Mouse (Mus musculus): ENCODE data around the gene Dnah11.
A peak's percentile ranks its signal among the peaks of the same experiment; 100 is the strongest.
"Not testable (repeated sequence)": the region's sequence is repeated elsewhere in the genome, so short reads cannot be mapped to it uniquely, and the experiment has no call there.

Gene Dnah11

DNA sequence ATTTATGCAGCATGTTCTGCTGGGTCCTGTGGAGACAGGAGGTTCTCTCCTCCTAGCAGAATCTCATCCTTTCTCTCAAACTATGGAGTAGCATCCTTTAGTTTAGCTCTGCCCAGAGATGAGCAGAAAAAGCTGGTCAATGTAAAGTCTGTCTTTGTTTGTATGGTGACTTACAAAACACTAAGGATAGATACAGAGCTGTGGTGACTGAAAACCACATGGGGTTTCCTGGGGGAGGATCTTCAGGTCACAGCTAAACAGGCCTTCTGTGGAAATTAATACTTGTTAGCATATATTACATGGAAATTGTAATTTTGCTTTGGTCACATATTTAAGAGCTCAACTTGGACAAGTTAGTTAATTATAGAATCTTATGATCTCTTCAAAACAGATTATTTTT, 239.6 kb downstream of the Dnah11 start:
- DNase-seq: no peak

DNA sequence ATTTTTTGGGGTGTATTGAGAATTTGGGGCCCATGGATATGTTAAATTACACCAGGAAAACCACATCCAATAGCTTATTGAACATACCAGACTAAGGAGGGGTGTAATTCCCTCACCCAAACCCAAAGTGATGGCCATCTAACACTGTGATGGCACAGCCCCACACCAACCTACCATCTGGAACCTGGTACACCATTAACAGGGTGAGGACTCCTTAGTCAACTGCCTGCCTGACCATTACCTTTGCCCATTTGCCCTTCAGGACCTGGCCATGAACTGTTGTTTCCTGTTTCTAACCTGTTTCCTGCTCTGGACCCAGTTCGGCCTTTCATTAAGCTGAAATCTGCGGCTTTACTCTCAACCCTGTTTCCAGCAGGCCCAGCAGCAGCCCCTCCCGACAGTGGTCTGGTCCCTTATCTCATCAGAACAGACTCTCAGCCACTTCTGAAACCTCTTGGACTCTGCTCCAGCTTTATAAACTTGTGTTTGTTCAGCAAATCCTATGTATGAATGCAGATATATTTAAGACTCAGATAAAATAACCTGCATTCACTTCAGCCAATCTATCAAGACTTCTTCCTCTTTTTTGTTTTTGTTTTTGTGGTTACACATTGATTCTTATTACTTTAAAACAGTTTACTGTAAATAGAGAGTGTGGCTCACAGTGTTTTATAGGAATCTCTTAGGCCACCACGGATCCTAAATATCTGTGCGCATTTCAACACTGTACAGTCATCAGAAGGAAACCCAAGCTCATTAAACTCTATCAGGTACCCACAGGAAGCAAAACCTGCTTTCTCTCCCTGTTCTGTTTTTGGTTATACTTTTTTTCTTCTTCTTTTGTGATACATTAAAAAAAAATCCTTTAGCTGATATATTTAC, 251.8 kb downstream of the Dnah11 start:
- no peak for DNase-seq

DNA sequence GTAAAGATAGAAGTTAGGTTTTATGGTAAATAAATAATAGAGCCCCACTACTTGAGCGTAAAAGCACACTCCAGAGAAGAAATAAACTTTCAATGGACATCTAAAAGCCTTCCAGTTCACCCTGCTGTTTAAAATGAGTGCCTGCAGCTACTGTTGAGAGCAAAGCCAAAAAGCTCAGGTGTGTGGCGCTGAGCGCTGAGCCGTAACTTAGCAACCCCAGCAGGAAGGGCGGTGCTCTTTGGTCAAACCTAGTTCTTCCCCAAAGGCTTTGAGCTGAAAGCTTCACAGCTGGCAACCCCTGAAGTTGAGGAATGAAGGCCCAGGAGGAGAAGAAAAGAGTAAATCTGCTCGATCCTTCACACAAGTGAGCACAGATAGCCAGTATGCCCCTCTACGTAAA, 256.9 kb downstream of the Dnah11 start:
- DNase-seq: peak; percentile 44

DNA sequence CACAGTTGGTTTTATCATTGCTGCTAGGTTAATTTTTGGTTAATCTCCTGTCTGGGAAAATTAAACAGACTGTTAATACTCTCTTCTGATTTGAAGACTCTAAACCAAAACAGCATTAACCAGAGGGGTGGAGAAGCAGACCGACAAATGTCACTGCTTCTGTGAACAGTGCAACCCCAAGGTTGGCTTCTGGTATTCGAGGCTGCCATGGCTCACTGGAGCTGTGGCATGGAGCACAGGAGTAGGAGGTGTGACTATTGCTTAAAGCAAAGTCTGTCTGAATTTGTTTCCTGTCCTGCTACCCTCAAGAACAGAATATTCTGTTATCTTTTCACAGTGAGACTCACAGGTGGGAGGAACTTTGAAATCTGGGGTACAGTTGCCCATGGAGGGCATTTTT, 260.6 kb downstream of the Dnah11 start:
- no peak for DNase-seq

DNA sequence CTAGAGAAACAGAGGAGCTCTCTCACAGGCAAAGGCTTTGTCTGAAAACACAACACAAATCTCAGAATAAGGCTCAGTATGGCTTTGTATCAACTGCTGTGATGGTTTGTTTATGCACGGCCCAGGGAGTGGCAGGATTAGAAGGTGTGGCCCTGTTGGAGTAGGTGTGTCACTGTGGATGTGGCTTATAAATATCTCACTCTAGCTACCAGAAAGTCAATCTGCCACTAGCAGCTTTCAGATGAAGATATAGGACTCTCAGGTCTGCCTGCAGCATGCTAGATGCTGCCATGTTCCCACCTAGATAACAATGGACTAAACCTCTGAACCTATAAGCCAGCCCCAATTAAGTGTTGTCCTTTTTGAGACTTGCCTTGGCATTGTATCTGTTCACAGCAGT, 266.8 kb downstream of the Dnah11 start:
- no peak for DNase-seq

DNA sequence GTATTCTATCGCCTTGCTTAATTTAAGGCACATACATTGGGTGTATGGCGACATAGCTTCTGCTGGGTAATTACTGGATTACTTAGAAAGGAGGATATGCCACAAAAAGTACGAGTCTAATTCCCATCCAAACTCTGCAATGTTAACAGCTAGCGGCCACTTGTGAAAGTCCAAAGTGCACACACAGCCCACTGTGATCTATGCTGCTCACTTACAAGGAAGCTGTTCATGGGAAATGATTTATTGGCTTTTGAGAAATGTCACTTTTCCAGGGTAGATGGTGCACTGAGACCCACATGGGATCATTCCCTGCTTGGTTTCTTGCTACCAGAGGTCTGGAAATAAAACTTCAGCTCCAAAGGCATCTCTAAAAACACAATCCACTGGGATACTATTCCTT, 269.1 kb downstream of the Dnah11 start:
- DNase-seq: no peak

DNA sequence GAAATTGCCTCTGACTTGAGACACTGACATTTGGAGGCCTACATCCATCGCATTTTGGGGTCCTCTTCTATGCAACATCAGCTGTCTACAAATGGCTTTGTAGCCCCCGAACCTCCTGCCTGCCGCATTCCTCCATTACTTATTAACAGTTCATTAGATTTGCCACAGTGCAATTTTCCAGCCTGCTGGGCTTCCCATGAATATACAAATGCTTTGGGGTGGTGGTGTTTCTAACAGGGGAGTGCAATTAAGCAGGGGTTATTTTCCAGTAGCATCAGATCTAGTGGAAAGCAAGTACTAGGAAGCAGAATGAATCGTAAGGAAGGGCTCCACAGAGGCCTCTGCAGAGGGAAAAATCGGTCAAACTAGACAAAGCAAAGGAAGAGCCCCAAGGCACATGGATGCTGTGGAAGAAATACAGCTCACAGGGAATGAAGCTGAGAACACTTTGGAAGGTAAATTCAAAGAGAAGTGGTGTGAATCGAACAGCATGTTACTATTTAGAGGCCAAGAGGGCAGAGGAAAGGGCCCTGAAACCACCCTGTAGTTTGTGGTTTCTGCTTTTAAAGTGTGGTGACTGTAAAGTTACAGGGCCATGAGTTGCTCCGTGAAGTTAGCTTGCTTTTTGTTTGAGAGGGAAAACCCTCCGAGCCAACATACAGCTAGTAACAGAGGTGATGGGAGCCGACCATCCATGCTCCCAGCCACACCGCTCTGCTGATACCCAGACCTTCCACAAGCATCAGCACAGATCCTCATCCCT, 282.8 kb downstream of the Dnah11 start:
- no peak for DNase-seq

DNA sequence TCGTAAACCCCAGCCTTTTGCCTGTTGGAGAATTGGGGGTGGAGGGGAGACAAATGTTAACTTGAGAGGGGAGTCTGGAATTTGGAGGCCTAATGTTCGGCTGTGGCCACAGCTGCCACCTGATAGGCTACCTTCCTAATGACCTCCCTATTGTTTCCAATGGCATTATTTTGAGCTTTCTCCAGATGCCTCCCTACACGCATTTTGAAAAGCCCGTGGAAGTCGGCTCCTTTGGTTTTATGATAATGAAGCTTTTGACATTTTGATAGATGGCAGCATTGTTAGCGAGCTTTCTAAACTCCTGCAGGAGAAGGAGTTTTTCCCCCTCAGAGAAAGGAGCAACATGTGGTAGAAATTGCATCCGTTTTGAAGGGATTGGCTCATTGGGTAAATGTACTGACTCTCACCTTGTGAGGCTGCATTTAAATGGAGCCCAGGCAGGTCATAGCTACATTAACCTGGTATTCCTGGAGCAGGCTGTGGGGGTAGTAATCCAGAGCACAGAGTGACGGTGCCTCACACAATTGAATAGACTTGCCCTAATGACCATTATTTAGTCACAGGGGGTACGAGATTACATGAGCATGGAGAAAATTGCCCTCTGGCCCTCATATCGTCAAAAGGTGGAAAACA, 284.1 kb downstream of the Dnah11 start:
- no peak for DNase-seq

DNA sequence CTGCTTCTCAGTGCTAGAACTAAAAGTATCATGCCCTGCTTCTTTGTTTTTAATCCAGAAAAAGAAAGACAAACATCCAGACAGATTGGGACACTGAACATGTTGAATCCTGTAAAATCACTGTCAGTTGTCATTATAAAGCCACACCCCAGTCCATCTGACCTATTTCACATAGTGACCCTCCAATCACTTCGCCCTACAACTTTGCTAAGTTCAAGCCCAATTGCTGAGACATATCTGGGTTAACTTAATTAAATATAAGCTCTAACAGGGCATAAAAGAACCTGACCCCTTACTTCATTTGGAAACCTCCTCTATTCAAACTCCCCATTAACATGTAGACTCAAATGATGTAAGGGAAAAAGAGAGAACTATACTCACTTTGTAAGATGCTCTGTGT, 287.4 kb downstream of the Dnah11 start:
- no peak for DNase-seq

DNA sequence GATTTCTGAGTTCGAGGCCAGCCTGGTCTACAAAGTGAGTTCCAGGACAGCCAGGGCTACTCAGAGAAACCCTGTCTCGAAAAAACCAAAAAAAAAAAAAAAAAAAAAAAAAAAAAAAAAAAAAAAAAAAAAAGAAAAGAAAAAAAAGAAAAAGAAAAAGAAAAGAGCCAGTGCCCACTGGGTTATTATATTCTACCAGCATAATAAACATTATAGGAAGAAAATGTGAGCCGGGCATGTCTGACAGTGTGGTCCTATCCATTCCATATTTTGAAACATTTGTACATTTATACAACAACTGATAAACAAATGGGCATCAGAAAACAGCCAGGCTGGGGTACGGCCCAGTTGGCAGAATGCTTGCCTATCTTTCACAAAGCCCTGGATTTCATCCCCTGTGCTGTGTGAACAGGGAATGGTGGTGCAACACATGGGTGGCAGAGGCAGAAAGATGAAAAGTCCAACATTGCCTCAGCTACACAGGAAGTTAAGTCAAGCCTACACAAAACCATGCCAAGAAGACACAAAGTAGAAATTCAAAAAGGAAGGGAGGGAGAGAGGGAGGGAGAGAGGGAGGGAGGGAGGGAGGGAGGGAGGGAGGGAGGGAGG, 293.5 kb downstream of the Dnah11 start:
- DNase-seq: not testable (repeated sequence)

DNA sequence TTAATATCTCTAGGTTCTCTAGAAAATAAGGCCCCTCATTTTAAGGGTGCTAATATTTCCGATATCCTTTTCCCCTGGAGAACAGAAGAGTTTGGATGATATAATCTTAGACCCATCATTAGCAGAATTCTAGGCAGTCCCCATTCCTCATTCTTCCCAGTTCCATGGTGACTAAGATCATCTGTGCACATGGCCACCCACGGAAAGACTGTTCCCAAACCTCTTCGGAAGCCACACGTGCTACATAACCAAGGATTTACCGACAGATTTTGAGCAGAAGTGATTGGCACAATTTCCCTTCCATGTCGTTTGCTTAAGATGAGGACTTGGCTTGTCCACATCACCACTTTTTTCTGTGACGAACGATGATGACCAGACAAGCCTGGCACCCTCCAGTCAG, 295.2 kb downstream of the Dnah11 start:
- DNase-seq: no peak

DNA sequence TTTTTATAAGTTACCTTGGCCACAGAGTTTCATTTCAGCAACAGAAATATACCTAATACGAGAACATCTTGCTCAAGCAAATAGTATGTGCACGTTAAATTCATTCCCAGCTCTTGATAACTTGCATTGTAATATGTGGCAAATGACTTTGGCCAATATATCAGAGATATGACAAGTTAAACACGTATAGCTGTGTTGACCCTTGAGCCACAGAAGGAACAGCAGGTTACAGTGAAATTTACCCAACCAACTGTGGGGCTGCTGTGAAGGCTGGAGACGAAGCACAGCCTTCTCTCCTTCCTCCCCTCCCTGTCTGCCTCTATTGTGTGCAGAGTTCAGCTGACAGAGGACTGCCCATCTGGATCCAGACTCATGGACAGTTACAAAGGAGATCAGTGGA, 297.5 kb downstream of the Dnah11 start:
- DNase-seq: not testable (repeated sequence)

DNA sequence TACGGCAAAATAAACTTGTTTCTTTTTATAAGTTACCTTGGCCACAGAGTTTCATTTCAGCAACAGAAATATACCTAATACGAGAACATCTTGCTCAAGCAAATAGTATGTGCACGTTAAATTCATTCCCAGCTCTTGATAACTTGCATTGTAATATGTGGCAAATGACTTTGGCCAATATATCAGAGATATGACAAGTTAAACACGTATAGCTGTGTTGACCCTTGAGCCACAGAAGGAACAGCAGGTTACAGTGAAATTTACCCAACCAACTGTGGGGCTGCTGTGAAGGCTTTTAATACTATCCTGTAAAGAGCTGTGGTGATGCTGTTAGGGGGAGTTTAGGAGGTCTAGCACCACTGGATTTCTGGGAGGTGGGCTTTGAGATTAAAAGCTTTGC, 298.0 kb downstream of the Dnah11 start:
- not testable (repeated sequence) for DNase-seq

DNA sequence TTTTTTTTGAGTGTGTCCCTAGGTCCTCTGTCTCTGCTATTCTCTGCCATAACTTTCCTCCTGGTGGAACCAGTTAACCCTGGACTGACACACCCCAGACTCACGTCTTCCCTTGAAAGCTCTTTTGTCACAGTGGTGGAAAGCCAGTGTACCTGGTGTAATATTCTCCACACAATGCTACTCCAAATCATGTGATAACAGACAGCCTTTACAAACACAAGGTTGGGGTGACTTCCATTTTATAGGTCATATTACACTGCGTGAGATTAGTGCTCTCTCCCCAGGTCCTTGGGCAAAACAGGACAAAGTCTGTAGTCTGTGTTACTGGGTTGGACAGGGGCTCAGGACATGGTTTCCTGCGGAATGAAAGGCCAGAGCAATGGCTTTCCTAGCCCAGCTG, 311.4 kb downstream of the Dnah11 start:
- no peak for DNase-seq

DNA sequence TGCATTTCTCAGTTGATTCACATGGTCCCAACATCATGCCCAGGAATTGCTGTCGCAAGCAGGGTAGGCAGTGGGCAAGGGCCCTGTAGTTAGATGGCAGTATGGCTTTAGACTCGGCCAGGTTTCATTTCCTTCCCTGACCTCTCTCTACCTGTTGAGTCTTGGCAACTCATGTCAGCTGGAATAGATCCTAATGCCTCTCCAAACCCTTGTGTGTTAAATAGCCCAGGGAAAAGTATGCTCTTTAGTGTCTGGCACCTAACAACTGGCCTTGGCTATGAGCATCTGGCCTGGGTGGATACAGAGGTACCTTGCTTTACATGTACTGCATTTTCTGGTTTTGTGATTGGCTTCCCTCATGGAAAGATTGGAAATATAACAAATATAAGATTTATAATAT, 314.2 kb downstream of the Dnah11 start:
- DNase-seq: no peak

DNA sequence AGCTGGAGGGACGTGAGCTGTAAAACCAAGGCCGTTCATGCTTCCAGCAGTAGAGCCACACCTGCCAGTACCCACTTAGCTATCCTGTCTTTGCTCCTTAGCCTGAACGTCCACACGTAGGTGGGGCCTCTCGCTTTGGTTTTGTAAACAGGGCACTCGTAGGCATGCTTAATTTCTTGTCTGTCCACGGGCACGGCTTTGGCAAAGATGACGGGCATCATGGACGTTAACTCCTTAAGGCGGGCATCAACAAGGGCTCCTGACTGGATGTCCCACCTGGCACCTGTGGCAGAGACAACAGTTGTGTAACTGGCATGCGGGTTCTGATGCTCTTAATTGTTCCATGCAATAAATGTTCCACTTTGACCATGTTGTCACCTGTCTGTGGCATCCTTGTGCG, 320.5 kb downstream of the Dnah11 start:
- DNase-seq: no peak

DNA sequence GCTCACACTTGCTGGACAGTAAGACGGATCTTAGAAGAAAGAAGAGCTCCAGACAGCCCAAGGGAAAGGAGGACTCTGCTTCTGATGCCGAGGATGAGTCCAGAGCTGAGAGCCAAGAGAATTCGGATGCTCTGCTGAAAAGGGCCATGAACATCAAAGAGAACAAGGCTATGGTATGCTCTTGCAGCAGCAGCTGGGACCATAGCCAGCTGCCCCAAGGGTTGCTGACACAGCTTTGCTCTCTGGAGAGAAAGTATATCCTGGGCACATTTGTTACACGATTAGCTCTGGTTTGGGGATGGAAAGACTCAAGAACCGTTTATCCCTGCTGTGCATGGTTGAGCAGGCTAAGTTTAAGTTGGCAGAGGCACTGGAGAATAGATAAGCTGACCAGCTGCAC, 326.6 kb downstream of the Dnah11 start:
- no peak for DNase-seq

DNA sequence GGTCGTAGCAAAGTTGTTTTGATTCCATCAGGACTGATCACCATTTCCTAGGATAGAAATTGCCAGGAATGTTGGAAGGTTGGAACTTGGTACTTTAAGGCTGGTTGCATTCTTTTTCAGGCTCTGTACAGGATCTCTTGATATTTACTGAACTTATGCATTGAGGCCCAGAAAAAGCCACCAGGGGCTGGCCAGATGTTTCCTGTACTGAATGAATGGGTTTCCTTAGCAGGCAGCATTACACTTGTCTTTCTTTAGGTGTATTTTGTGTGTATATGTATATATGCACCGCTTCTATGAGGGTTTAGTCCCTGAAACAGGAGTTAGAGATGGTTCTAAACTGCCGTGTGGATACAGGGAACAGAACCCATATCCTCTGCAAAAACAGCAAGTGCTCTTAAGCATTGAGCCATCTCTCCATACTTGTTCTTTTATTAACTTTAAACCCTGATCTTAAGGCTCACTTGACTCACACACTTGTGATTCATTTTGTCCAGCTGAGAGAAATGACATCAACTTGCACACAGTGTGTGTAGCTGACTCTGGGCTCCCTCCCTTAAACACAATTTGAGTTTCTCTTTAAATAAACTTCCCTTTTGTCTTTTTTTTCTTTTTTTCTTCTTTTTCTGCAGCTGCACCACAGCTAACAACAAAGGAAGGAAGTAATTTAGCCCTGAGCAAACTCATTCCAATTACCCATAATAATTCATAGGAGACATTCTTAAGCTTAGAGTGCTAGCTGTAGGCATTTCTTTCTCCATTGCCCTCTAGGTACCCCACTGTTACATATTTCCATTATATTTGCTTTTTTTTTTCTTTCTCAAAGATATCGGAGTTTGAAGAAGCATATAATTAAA, 330.9 kb downstream of the Dnah11 start:
- no peak for DNase-seq

DNA sequence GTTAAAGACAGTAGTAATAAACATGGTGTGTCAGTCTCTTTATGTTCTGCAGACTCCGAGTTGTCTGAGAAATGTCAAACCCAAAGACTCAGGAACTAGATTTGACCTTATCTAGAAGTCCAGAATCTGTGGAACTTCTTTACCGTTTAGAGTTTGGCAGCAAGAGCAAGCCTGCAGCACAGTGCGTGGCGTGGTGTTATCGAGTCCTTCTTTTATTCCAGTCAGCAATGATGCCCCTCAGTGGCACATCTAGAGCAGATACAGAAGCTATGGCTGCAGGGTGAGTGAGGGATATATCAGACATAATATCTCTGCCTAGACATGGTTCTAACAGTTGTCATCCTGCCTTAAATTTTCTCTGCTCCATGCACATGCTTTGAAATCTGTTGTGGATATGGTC, 336.2 kb downstream of the Dnah11 start:
- no peak for DNase-seq

DNA sequence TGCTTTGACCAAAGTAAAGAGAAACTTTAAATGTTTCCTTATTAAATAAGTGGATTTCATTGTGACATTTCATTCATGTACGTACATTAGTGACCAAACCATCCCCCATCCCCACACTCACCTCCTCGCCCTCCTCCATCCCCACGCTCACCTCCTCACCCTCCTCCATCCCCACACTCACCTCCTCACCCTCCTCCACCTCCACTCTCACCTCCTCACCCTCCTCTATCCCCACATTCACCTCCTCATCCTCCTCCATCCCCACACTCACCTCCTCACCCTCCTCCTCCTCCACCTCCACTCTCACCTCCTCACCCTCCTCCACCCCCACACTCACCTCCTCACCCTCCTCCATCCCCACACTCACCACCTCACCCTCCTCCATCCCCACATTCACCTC, 337.6 kb downstream of the Dnah11 start:
- DNase-seq: no peak

DNA sequence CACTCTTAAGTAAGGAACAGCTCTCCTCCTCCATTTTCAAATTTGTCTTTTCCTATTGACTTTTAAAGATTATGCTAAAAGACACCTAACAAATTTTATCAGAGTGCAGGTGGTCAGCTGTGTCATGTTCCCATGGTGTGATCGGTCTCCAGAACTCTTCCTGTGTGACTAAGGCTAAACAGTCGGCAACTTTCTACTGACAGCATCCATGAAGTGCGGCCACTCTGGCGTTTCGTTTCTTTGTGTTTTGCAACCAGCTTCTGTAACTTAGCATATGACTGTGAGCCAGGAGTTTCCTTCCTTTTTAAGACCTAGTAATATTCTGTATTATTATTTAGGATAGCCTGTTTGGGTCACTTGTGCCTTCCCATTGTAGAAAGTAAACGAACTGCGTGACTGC, 338.0 kb downstream of the Dnah11 start:
- DNase-seq: no peak

DNA sequence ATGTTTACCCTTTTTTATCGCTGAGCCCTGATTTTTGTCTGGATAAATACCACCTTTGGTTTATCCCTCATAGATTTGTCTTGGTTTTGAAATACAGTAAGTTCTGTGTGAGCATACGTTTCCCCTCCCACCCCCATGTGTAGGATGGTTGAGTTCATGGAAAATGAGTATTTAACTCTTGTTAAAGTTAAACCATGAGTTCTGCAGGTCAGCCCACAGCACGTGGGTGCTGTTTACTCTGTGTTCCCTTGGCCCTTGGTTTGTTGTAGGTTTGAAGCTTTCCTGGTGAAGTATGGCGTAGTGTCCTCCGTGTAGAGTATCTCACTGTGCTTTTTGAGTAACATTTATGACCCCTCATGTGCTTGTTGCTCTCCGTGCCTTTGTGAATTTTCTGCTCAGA, 341.0 kb downstream of the Dnah11 start:
- DNase-seq: no peak

DNA sequence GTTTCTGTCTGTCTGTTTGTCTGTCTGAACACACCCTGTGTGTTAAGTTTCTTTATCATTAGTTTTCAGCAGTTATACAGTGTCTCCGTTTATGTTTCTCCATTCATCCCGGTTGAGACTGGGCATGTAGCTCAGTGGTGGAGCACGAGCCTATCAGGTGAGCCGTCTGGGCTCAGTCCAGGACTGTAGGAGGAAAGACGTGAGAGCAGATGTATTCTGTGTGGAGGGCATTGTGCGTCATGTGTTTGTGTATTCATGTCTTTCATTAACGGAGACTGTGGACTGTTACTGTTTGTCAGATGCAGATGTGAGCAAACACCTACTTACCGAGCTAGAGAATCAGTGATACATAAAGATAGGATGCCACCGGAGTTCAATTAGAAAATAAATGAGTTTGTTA, 341.8 kb downstream of the Dnah11 start:
- DNase-seq: no peak

Data from thymus, postnatal 4 days (tissue).